Mouse (Mus musculus): ENCODE data around the gene Srcap.

- no peak for TF ChIP-seq GATA1 (IDR thresholded peaks at IDR 0.05; ENCODE audit: low read length)
- TF ChIP-seq TAL1 (IDR thresholded peaks at IDR 0.05; ENCODE audit: low read length): no peak
Observed at GRCm38 (mm10) chr7:127470743-127471645, 40.8 kb upstream of the Srcap start.
